In genomic region chr1:158463975-158464374, GRCm38 (mm10) we compare ENCODE assay signal across 11 mouse cellular contexts.
DNase-seq lines count a peak whose midpoint lies in the region; ATAC-seq lines count a peak whose summit lies in the region.
"Had no signal": no experiment of that assay in that cellular context is flagged by ENCODE, and none has a peak within 500 bp of the region (broad histone marks: within the 10 kb centered on the region; RNA-seq: fewer than 3 reads in every experiment).

No protein-coding gene starts in this region.

- no peak overlapping the region for H3K4me3 ChIP-seq in intestine, embryonic 14.5 days (ENCODE audit: low read depth, low read length)
- H3K4me3 ChIP-seq in intestine, embryonic 15.5 days (replicated peaks) = no peak overlapping the region
- H3K4me3 ChIP-seq: limb, embryonic 12.5 days; myocyte had no signal

- no peaks in the 10 kb centered on the region for H3K9me3 ChIP-seq in intestine, embryonic 14.5 days (ENCODE audit: control insufficient read depth, low read length)
- no peaks in the 10 kb centered on the region for H3K9me3 ChIP-seq in intestine, embryonic 15.5 days
- H3K9me3 ChIP-seq: limb, embryonic 12.5 days had no signal

- no peaks in the 10 kb centered on the region for H3K27me3 ChIP-seq in intestine, embryonic 14.5 days (replicated peaks; ENCODE audit: control insufficient read depth, insufficient read depth, low read length)
- H3K27me3 ChIP-seq in intestine, embryonic 15.5 days (replicated peaks) = no peaks in the 10 kb centered on the region
- H3K27me3 ChIP-seq: CH12.LX; limb, embryonic 12.5 days had no signal

- H3K27ac ChIP-seq in intestine, embryonic 14.5 days (ENCODE audit: low read depth) = no peak overlapping the region
- H3K27ac ChIP-seq in intestine, embryonic 15.5 days = no peak overlapping the region
- H3K27ac ChIP-seq: limb, embryonic 12.5 days had no signal

- WGBS in intestine, embryonic 14.5 days = 63% methylated on average over 6 of the region's 6 CpGs
- WGBS in intestine, embryonic 15.5 days = 63% methylated on average over 6 of the region's 6 CpGs

- DNase-seq in intestine, embryonic 14.5 days (ENCODE audit: low spot score) = peak; percentile 51
- DNase-seq in ES-CJ7 (ENCODE audit: low read depth, low spot score) = peak; percentile 36
- peak; percentile 3 for DNase-seq in WW6 (ENCODE audit: low read depth, low spot score)
- peak; percentile 59 for DNase-seq in forelimb bud, embryonic 11.5 days (ENCODE audit: low read depth, low spot score)
- no peak for DNase-seq in T-cell, adult 2 months (ENCODE audit: low spot score)
- no peak for DNase-seq in c-Kit-positive CD71-positive TER-119-positive erythroid progenitor cells, embryonic 14.5 days (ENCODE audit: low spot score)
- DNase-seq: cerebellum, postnatal 25 days had no signal

- no peaks in the 10 kb centered on the region for H3K4me1 ChIP-seq in intestine, embryonic 14.5 days (replicated peaks; ENCODE audit: control insufficient read depth, insufficient read depth, low read length)
- no peaks in the 10 kb centered on the region for H3K4me1 ChIP-seq in intestine, embryonic 15.5 days (replicated peaks)
- H3K4me1 ChIP-seq: limb, embryonic 12.5 days had no signal

- H3K9ac ChIP-seq in intestine, embryonic 14.5 days (ENCODE audit: low read length) = no peak overlapping the region
- H3K9ac ChIP-seq in intestine, embryonic 15.5 days = no peak overlapping the region
- H3K9ac ChIP-seq: limb, embryonic 12.5 days had no signal

- no peaks in the 10 kb centered on the region for H3K36me3 ChIP-seq in intestine, embryonic 14.5 days (ENCODE audit: control insufficient read depth, insufficient read depth, low read length)
- no peaks in the 10 kb centered on the region for H3K36me3 ChIP-seq in intestine, embryonic 15.5 days
- H3K36me3 ChIP-seq: limb, embryonic 12.5 days had no signal

- no peak for ATAC-seq in intestine, embryonic 14.5 days (replicated peaks; ENCODE audit: low FRiP score, low TSS enrichment, low read depth)
- ATAC-seq in intestine, embryonic 15.5 days = no peak

- no peak overlapping the region for H3K4me2 ChIP-seq in intestine, embryonic 14.5 days (ENCODE audit: low read length)
- no peak overlapping the region for H3K4me2 ChIP-seq in intestine, embryonic 15.5 days (replicated peaks)
- H3K4me2 ChIP-seq: limb, embryonic 12.5 days had no signal

Comparison
In these comparisons a context has a peak if more than half of its experiments do, and no peak if none do; other contexts are left out.
1. DNase-seq: peak in intestine, embryonic 14.5 days (single experiment), ES-CJ7 (single experiment), WW6 (single experiment) and forelimb bud, embryonic 11.5 days (single experiment); none in T-cell, adult 2 months (single experiment) and c-Kit-positive CD71-positive TER-119-positive erythroid progenitor cells, embryonic 14.5 days (single experiment).